ENCODE assay signal across 16 mouse cellular contexts in genomic region chr2:66191691-66192100, GRCm38 (mm10).
DNase-seq lines count a peak whose midpoint lies in the region; ATAC-seq and TF ChIP-seq lines count a peak whose summit lies in the region.
"Had no signal": no experiment of that assay in that cellular context is flagged by ENCODE, and none has a peak within 500 bp of the region (broad histone marks: within the 10 kb centered on the region; RNA-seq: fewer than 3 reads in every experiment).

No protein-coding gene starts in this region.

- H3K4me3 ChIP-seq in forebrain, postnatal 0 days (ENCODE audit: low read depth, low read length) = no peak overlapping the region
- no peak overlapping the region for H3K4me3 ChIP-seq in forebrain, embryonic 11.5 days (ENCODE audit: low read depth, low read length)
- peak overlapping the region; percentile 23 for H3K4me3 ChIP-seq in left cerebral cortex, adult 2 months
- no peak overlapping the region for H3K4me3 ChIP-seq in embryonic facial prominence, embryonic 14.5 days (ENCODE audit: low read depth, low read length)
- H3K4me3 ChIP-seq: heart, embryonic 12.5 days; neural tube, embryonic 15.5 days had no signal

- no peaks in the 10 kb centered on the region for H3K27me3 ChIP-seq in forebrain, postnatal 0 days (ENCODE audit: insufficient read depth, low read length)
- H3K27me3 ChIP-seq in forebrain, embryonic 11.5 days (ENCODE audit: control insufficient read depth, insufficient read depth, low read length) = no peaks in the 10 kb centered on the region
- no peaks in the 10 kb centered on the region for H3K27me3 ChIP-seq in embryonic facial prominence, embryonic 14.5 days (replicated peaks; ENCODE audit: control insufficient read depth, insufficient read depth, low read length)
- H3K27me3 ChIP-seq: heart, embryonic 12.5 days; neural tube, embryonic 15.5 days had no signal

- no peak overlapping the region for H3K27ac ChIP-seq in forebrain, postnatal 0 days (ENCODE audit: low read depth, low read length)
- H3K27ac ChIP-seq in forebrain, embryonic 11.5 days (ENCODE audit: low read depth, low read length) = no peak overlapping the region
- peak overlapping the region; percentile 56; the same call in 1 of the 2 replicates for H3K27ac ChIP-seq in left cerebral cortex, adult 2 months
- H3K27ac ChIP-seq in embryonic facial prominence, embryonic 14.5 days (replicated peaks; ENCODE audit: low read depth, low read length) = no peak overlapping the region
- H3K27ac ChIP-seq: liver, embryonic 14.5 days; neural tube, embryonic 15.5 days had no signal

- H3K9ac ChIP-seq in forebrain, postnatal 0 days = no peak overlapping the region
- H3K9ac ChIP-seq in forebrain, embryonic 11.5 days (ENCODE audit: low read length) = no peak overlapping the region
- no peak overlapping the region for H3K9ac ChIP-seq in embryonic facial prominence, embryonic 14.5 days (ENCODE audit: low read depth, low read length)
- H3K9ac ChIP-seq: heart, embryonic 12.5 days; liver, embryonic 14.5 days; neural tube, embryonic 15.5 days had no signal

- TF ChIP-seq CTCF in forebrain, postnatal 0 days (IDR thresholded peaks at IDR 0.05; ENCODE audit: low read depth) = no peak
- no peak for TF ChIP-seq CTCF in left cerebral cortex, adult 2 months (IDR thresholded peaks at IDR 0.05)

- H3K9me3 ChIP-seq in forebrain, postnatal 0 days (ENCODE audit: low read length) = no peaks in the 10 kb centered on the region
- H3K9me3 ChIP-seq in forebrain, embryonic 11.5 days (ENCODE audit: control insufficient read depth, low read length) = no peaks in the 10 kb centered on the region
- H3K9me3 ChIP-seq in embryonic facial prominence, embryonic 14.5 days (ENCODE audit: control insufficient read depth, low read length) = no peaks in the 10 kb centered on the region
- H3K9me3 ChIP-seq: heart, embryonic 12.5 days; neural tube, embryonic 15.5 days had no signal

- H3K4me2 ChIP-seq in forebrain, postnatal 0 days (ENCODE audit: low read depth) = no peak overlapping the region
- H3K4me2 ChIP-seq in forebrain, embryonic 11.5 days (ENCODE audit: low read depth, low read length, severe bottlenecking) = no peak overlapping the region
- H3K4me2 ChIP-seq in embryonic facial prominence, embryonic 14.5 days (ENCODE audit: low read depth, low read length) = peak overlapping the region; percentile 32
- H3K4me2 ChIP-seq: heart, embryonic 12.5 days; neural tube, embryonic 15.5 days had no signal

- peak; percentile 15; the same call in 1 of the 2 replicates for ATAC-seq in forebrain, postnatal 0 days
- no peak for ATAC-seq in forebrain, embryonic 11.5 days (replicated peaks; ENCODE audit: low FRiP score)
- peak; percentile 44; the same call in 1 of the 2 replicates for ATAC-seq in embryonic facial prominence, embryonic 14.5 days (ENCODE audit: low read depth)
- ATAC-seq: intestine, embryonic 16.5 days; midbrain, embryonic 16.5 days had no signal

- H3K36me3 ChIP-seq in forebrain, postnatal 0 days (ENCODE audit: insufficient read depth) = peaks cover 13% of the 10 kb centered on the region
- no peaks in the 10 kb centered on the region for H3K36me3 ChIP-seq in forebrain, embryonic 11.5 days (ENCODE audit: control insufficient read depth, insufficient read depth, low read length)
- H3K36me3 ChIP-seq in embryonic facial prominence, embryonic 14.5 days (ENCODE audit: control insufficient read depth, insufficient read depth, low read length) = peaks cover 13% of the 10 kb centered on the region; the same call in 1 of the 2 replicates

- 76% methylated on average over 13 of the region's 13 CpGs for WGBS in forebrain, postnatal 0 days
- 89% methylated on average over 13 of the region's 13 CpGs for WGBS in forebrain, embryonic 11.5 days
- 51% methylated on average over 13 of the region's 13 CpGs for WGBS in embryonic facial prominence, embryonic 14.5 days

- intact Hi-C loops in left cerebral cortex, adult 2 months (cut with DNase I) = no loop called here

- DNase-seq in forebrain, postnatal 0 days = no peak
- DNase-seq in forebrain, embryonic 11.5 days (ENCODE audit: low spot score) = no peak
- DNase-seq in left cerebral cortex, adult 2 months (ENCODE audit: extremely low spot score in 1 of 2, low spot score in 2 of 2) = no peak
- DNase-seq in left cerebral cortex, adult 9 months (ENCODE audit: low spot score in 2 of 2) = no peak
- DNase-seq in embryonic facial prominence, embryonic 14.5 days (ENCODE audit: low spot score) = peak; percentile 82
- peak; percentile 9 for DNase-seq in naive thymus-derived CD4-positive, alpha-beta T cell, adult 2 months (ENCODE audit: low read depth)
- DNase-seq in adrenal gland, adult 18-20 months (ENCODE audit: low spot score in 2 of 2) = no peak
- DNase-seq in urinary bladder, postnatal 10 days (ENCODE audit: low spot score) = no peak
- DNase-seq: cerebellum, adult 18-20 months; lung, postnatal 14 days; right cerebral cortex, adult 18-20 months had no signal

- H3K4me1 ChIP-seq in forebrain, postnatal 0 days (ENCODE audit: insufficient read depth) = no peaks in the 10 kb centered on the region
- no peaks in the 10 kb centered on the region for H3K4me1 ChIP-seq in forebrain, embryonic 11.5 days (replicated peaks; ENCODE audit: control insufficient read depth, insufficient read depth, low read length)
- H3K4me1 ChIP-seq in embryonic facial prominence, embryonic 14.5 days (ENCODE audit: control insufficient read depth, insufficient read depth, low read length) = no peaks in the 10 kb centered on the region
- H3K4me1 ChIP-seq: heart, embryonic 12.5 days; neural tube, embryonic 15.5 days had no signal

Comparison
In these comparisons a context has a peak if more than half of its experiments do, and no peak if none do; other contexts are left out.
1. DNase-seq: peak in embryonic facial prominence, embryonic 14.5 days (single experiment) and naive thymus-derived CD4-positive, alpha-beta T cell, adult 2 months (single experiment); none in forebrain, postnatal 0 days (single experiment), forebrain, embryonic 11.5 days (single experiment), left cerebral cortex, adult 2 months (0 of 2), left cerebral cortex, adult 9 months (0 of 2), adrenal gland, adult 18-20 months (0 of 2) and urinary bladder, postnatal 10 days (single experiment).